Mouse (Mus musculus) central nervous system, embryonic 18 days (tissue): Measurements from ENCODE around the gene Samt2. TPM values are rescaled to one million over a fixed set of nuclear protein-coding genes. Genes with fewer than 3 reads are reported as not detected.

ENCODE experiments used
- polyA plus RNA-seq: library from polyadenylated mRNA; depleted of rRNA; stranded (reverse); fragments of >200 nt; gene quantifications from 2 replicates; pipeline ENCODE4 v1.2.3, GENCODE M21; 2012; rRNA removed

Samt2 gene
- not detected in 2 replicates for polyA plus RNA-seq

DNA sequence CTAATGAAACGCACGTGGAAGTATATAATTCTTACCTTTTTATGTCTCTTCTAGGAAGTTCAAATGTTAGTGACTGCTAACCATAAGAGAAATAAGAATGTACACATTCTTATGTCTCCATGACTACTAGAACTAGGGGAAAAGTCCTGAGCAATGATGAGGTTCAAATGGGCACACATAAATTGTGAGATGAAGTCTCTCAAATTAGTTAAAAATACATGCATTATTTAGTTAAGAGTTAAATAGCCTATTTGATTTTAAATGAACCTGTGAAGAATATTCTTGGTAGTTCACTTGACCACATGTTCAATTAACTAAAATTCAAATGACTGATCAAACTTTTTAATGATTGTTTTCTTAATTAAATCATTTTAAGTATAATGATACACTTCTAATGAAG lies at the start of gene Samt2:
Gene Samt2 (minus strand): TSS at position 101 of the 400 bp plus-strand sequence.

Other genes with a start within 250 kb of the Samt2 start
- not detected in 2 replicates for gene 4930524N10Rik, start 236.0 kb downstream of the Samt2 start, polyA plus RNA-seq
- gene Samt4, start 97.4 kb downstream of the Samt2 start, polyA plus RNA-seq: not detected in 2 replicates